Mouse (Mus musculus) kidney, postnatal 0 days (tissue): ENCODE measurements around the gene Myh6. TPM values are rescaled to one million over a fixed set of nuclear protein-coding genes. Genes with fewer than 3 reads are reported as not detected.
"Not testable (repeated sequence)": the region's sequence is repeated elsewhere in the genome, so short reads cannot be mapped to it uniquely, and the experiment has no call there.

Source experiments
- ATAC-seq: fragments of 200-750 bp; cut with Nextera tagmentation; replicated peaks from 2 replicates; pipeline ENCODE4 v1.8.0; 2017; ENCODE audit warnings: low read depth, moderate number of reproducible peaks, moderate TSS enrichment, moderate library complexity; ENCODE audit not compliant: low FRiP score
- DNase-seq: peaks from one replicate; pipeline ENCODE4 v3.0.0-alpha.2; 2016; ENCODE audit warnings: low spot score
- H3K27ac ChIP-seq: fragments of 300-500 bp; sonication (generic); 2 replicates; pipeline ENCODE4 v1.5.1; 2014; ENCODE audit warnings: mild to moderate bottlenecking
- H3K27me3 ChIP-seq: fragments of 300-500 bp; sonication (generic); 2 replicates; pipeline ENCODE4 v1.6.1; 2014; ENCODE audit warnings: low read length, mixed read lengths; ENCODE audit not compliant: insufficient read depth
- H3K36me3 ChIP-seq: fragments of 300-500 bp; sonication (generic); 2 replicates; pipeline ENCODE4 v1.6.1; 2014; ENCODE audit warnings: low read length, mixed read lengths; ENCODE audit not compliant: insufficient read depth
- H3K4me1 ChIP-seq: fragments of 300-500 bp; sonication (generic); replicated peaks from 2 replicates; pipeline ENCODE4 v1.6.1; 2014; ENCODE audit warnings: antibody characterized with exemption, low read length, mixed read lengths; ENCODE audit not compliant: insufficient read depth
- H3K4me2 ChIP-seq: fragments of 300-500 bp; sonication (generic); 2 replicates; pipeline ENCODE4 v1.6.1; 2014; ENCODE audit warnings: mild to moderate bottlenecking, low read length, moderate library complexity, mixed read lengths
- H3K4me3 ChIP-seq: fragments of 300-500 bp; sonication (generic); replicated peaks from 2 replicates; pipeline ENCODE4 v1.5.1; 2014; ENCODE audit warnings: low read depth, low read length
- H3K9ac ChIP-seq: fragments of 300-500 bp; sonication (generic); 2 replicates; pipeline ENCODE4 v1.6.1; 2014; ENCODE audit warnings: low read depth, low read length
- H3K9me3 ChIP-seq: fragments of 300-500 bp; sonication (generic); replicated peaks from 2 replicates; pipeline ENCODE4 v1.6.1; 2016; ENCODE audit warnings: low read length, inconsistent platforms, mixed read lengths
- CTCF ChIP-seq: IDR thresholded peaks from 2 replicates; pipeline ENCODE4 v1.5.1; 2016; ENCODE audit warnings: antibody characterized with exemption, low read depth, mild to moderate bottlenecking, moderate library complexity
- WGBS: fragments of 180-500 bp; shearing (Covaris S2); extraction: QIAGEN DNeasy Blood & Tissue Kit; methylation state at CpG from one replicate; pipeline ENCODE4 v1.1.7; 2014; 5-methylcytosine and 5-hydroxymethylcytosine counted together
- polyA plus RNA-seq: library from polyadenylated mRNA; unstranded; fragments of >200 nt; fragmentation: Nextera tagmentation; extraction: Ambion mirVana; gene quantifications from 2 replicates; pipeline ENCODE4 v1.2.1, GENCODE M21; 2015

Myh6 gene
- polyA plus RNA-seq, 1 experiment from 2014 or later: 0.62 TPM

DNA sequence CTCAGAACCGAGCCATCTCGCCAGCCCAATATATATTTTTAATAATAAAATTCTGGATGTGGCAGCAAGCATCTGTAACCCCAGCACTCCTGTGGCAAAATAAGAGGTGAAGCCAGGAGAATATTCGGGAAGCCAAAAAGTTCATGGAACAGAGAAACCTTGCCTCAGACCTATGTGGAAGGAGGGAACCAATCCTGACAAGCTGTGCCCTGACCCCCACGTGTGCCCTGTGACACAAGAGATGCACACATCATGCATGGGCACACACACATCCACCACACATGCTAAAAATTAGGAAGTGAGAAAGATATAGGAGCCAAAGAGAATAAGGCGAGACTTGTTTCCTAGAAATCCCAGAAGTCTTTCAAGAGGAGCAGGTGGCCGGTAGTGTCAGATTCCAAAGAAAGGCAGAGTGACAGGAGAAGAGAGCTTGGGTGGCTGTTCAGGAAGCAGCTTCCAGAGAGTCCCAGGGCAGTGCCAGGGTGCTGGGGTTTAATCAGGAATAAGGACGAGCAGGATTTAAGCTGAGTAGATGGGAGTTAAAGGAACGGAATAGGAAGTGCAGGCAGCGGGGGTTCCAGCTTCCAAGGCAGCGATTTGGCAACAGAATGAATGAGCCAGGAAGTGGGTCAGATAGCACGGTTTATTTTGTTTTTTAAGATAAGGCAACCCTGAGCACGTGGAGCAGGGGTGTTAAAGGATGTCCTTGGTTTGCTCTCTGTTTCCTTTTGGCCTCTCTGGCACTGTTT, 35.4 kb upstream of the Myh6 start:
- Histone ChIP-seq H3K36me3 (no peaks in the 10 kb centered on the region), H3K4me2 (no peak overlapping the region), H3K27me3 (no peaks in the 10 kb centered on the region), H3K4me1 (peaks cover 9% of the 10 kb centered on the region; the same call in 1 of the 2 replicates), H3K9me3 (no peaks in the 10 kb centered on the region), H3K9ac (no peak overlapping the region), H3K27ac (no peak overlapping the region), H3K4me3 (no peak overlapping the region)
- WGBS: 31% methylated on average over 12 of the region's 12 CpGs
- DNase-seq (peak; percentile 70), ATAC-seq (no peak; the same call in 1 of the 2 replicates)
- no peak for TF ChIP-seq CTCF

DNA sequence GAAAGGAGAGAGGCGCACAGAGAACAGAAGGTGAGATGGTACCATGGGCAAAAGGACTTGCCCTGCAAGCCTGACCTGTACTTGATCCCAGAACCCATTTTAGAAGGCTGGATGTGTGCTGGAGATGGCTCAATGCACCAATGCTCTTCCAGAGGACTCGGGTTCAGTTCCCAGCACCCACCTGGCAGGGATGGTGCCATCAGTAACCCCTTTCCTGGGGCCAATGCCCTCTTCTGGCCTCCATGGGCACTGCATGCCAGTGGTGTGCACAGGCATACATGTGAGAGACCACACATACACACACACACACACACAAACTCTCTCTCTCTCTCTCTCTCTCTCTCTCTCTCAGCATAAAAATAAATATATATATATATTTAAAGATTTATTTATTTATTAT, 34.7 kb upstream of the Myh6 start:
- ATAC-seq: no peak
- peaks cover 9% of the 10 kb centered on the region; the same call in 1 of the 2 replicates for H3K4me1 ChIP-seq
- no peaks in the 10 kb centered on the region for H3K36me3 ChIP-seq
- 0 out of 2 replicates have a peak, but pooled peaks have one; percentile 7 for TF ChIP-seq CTCF
- no peak for DNase-seq
- 93% methylated on average over 2 of the region's 2 CpGs for WGBS
- H3K27me3 ChIP-seq: no peaks in the 10 kb centered on the region
- H3K4me3 ChIP-seq: no peak overlapping the region
- H3K27ac ChIP-seq: no peak overlapping the region
- no peaks in the 10 kb centered on the region for H3K9me3 ChIP-seq
- H3K4me2 ChIP-seq: no peak overlapping the region
- H3K9ac ChIP-seq: no peak overlapping the region

- no peak for ATAC-seq
- H3K9me3 ChIP-seq: no peaks in the 10 kb centered on the region
- no peak for TF ChIP-seq CTCF
- H3K4me3 ChIP-seq: no peak overlapping the region
- no peak overlapping the region for H3K27ac ChIP-seq
- no peak for DNase-seq
- no peaks in the 10 kb centered on the region for H3K27me3 ChIP-seq
- H3K36me3 ChIP-seq: no peaks in the 10 kb centered on the region
- 79% methylated on average over 6 of the region's 6 CpGs for WGBS
- peaks cover 9% of the 10 kb centered on the region; the same call in 1 of the 2 replicates for H3K4me1 ChIP-seq
- H3K9ac ChIP-seq: no peak overlapping the region
- H3K4me2 ChIP-seq: no peak overlapping the region
These were observed 34.1 kb upstream of the Myh6 start for GRCm38 (mm10) chr14:55000814-55001213.

- DNase-seq, H3K27ac ChIP-seq, H3K9ac ChIP-seq, ATAC-seq, H3K4me2 ChIP-seq, H3K36me3 ChIP-seq, H3K4me1 ChIP-seq, H3K9me3 ChIP-seq, H3K4me3 ChIP-seq, H3K27me3 ChIP-seq: not testable (repeated sequence)
- WGBS: 77% methylated on average over 5 of the region's 5 CpGs
- peak; percentile 48 for TF ChIP-seq CTCF
These were observed 33.1 kb upstream of the Myh6 start for GRCm38 (mm10) chr14:54999868-55000267.

DNA sequence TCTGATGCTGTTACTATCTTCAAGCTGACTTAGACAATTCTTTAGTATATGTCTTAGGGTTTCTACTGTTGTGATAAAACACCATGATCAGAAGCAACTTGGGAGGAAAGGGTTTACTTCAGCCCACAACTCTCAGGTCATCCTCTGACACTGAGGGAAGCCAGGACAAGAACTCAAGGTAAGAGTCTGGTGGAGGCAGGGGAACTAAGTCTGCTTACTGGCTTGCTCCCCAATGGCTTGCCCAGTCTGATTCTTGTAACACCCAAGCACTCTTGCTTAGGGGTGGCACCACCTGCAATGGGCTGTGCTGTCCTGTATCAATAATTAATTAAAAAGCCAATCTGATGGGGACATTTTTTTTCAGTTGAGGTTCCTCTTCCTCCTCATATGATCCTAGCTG, 32.0 kb upstream of the Myh6 start:
- no peak overlapping the region for H3K4me2 ChIP-seq
- peaks cover 4% of the 10 kb centered on the region; the same call in 1 of the 2 replicates for H3K4me1 ChIP-seq
- DNase-seq (no peak), ATAC-seq (no peak)
- no peaks in the 10 kb centered on the region for H3K9me3 ChIP-seq
- H3K27ac ChIP-seq: no peak overlapping the region
- no peaks in the 10 kb centered on the region for H3K36me3 ChIP-seq
- TF ChIP-seq CTCF: no peak
- no peaks in the 10 kb centered on the region for H3K27me3 ChIP-seq
- H3K4me3 ChIP-seq: no peak overlapping the region
- no peak overlapping the region for H3K9ac ChIP-seq

- Histone ChIP-seq H3K4me1 (0 out of 2 replicates have a peak, but pooled peaks cover 3% of the 10 kb centered on the region), H3K27me3 (no peaks in the 10 kb centered on the region), H3K27ac (no peak overlapping the region), H3K9ac (no peak overlapping the region), H3K4me2 (no peak overlapping the region), H3K4me3 (no peak overlapping the region), H3K9me3 (no peaks in the 10 kb centered on the region), H3K36me3 (no peaks in the 10 kb centered on the region)
- no peak for ATAC-seq
- DNase-seq: peak; percentile 58
- WGBS: 40% methylated on average over 4 of the region's 4 CpGs
- no peak for TF ChIP-seq CTCF
These were observed 30.6 kb upstream of the Myh6 start for GRCm38 (mm10) chr14:54997297-54997696.
